Mouse (Mus musculus) lung, embryonic 14.5 days (tissue): Measurements from ENCODE around the gene Syde2. TPM values are rescaled to one million over a fixed set of nuclear protein-coding genes. Genes with fewer than 3 reads are reported as not detected.

Experiments
- ATAC-seq: fragments of 200-750 bp; cut with Nextera tagmentation; 2 replicates; pipeline ENCODE4 v1.8.0; 2017; ENCODE audit warnings: mild to moderate bottlenecking, moderate TSS enrichment, moderate library complexity; ENCODE audit not compliant: insufficient read depth
- DNase-seq: peaks from one replicate; pipeline ENCODE4 v3.0.0-alpha.2; 2015
- H3K27ac ChIP-seq: fragments of 300-500 bp; sonication (generic); 2 replicates; pipeline ENCODE4 v1.5.1; 2014; ENCODE audit warnings: low read depth, mild to moderate bottlenecking, moderate library complexity
- H3K27me3 ChIP-seq: fragments of 300-500 bp; sonication (generic); 2 replicates; pipeline ENCODE4 v1.6.1; 2014; ENCODE audit warnings: low read length, control low read depth; ENCODE audit not compliant: insufficient read depth
- H3K36me3 ChIP-seq: fragments of 300-500 bp; sonication (generic); 2 replicates; pipeline ENCODE4 v1.6.1; 2014; ENCODE audit warnings: control low read depth; ENCODE audit not compliant: insufficient read depth
- H3K4me1 ChIP-seq: fragments of 300-500 bp; sonication (generic); 2 replicates; pipeline ENCODE4 v1.6.1; 2014; ENCODE audit warnings: antibody characterized with exemption, control low read depth; ENCODE audit not compliant: insufficient read depth
- H3K4me2 ChIP-seq: fragments of 300-500 bp; sonication (generic); 2 replicates; pipeline ENCODE4 v1.6.1; 2014; ENCODE audit warnings: mild to moderate bottlenecking
- H3K4me3 ChIP-seq: fragments of 300-500 bp; sonication (generic); 2 replicates; pipeline ENCODE4 v1.5.1; 2014; ENCODE audit warnings: low read depth, low read length
- H3K9ac ChIP-seq: fragments of 300-500 bp; sonication (generic); 2 replicates; pipeline ENCODE4 v1.6.1; 2014
- H3K9me3 ChIP-seq: fragments of 300-500 bp; sonication (generic); 2 replicates; pipeline ENCODE4 v1.6.1; 2016; ENCODE audit warnings: low read depth, low read length, control low read depth
- CTCF ChIP-seq: IDR thresholded peaks from 2 replicates; pipeline ENCODE4 v1.5.1; 2016; ENCODE audit warnings: antibody characterized with exemption, low read depth
- WGBS: fragments of 180-500 bp; shearing (Covaris S2); extraction: QIAGEN DNeasy Blood & Tissue Kit; methylation state at CpG from one replicate; pipeline ENCODE4 v1.1.7; 2014; 5-methylcytosine and 5-hydroxymethylcytosine counted together
- polyA plus RNA-seq: library from polyadenylated mRNA; unstranded; fragments of >200 nt; fragmentation: Nextera tagmentation; extraction: Ambion mirVana; gene quantifications from 2 replicates; pipeline ENCODE4 v1.2.1, GENCODE M21; 2014

Gene Syde2
- polyA plus RNA-seq, 1 experiment from 2014 or later, result 2.5 TPM

- WGBS, result 26% methylated on average over 15 of the region's 15 CpGs
- H3K36me3 ChIP-seq, result no peaks in the 10 kb centered on the region
- no peaks in the 10 kb centered on the region for H3K27me3 ChIP-seq
- H3K9ac ChIP-seq, result no peak overlapping the region
- H3K4me1 ChIP-seq, result no peaks in the 10 kb centered on the region
- H3K4me2 ChIP-seq, result no peak overlapping the region
- no peak overlapping the region for H3K27ac ChIP-seq
- TF ChIP-seq CTCF, result no peak
- DNase-seq (no peak), ATAC-seq (no peak)
- H3K4me3 ChIP-seq, result no peak overlapping the region
- H3K9me3 ChIP-seq, result no peaks in the 10 kb centered on the region
Observed at GRCm38 (mm10) chr3:146037906-146038305, 50.2 kb downstream of the Syde2 start.

DNA sequence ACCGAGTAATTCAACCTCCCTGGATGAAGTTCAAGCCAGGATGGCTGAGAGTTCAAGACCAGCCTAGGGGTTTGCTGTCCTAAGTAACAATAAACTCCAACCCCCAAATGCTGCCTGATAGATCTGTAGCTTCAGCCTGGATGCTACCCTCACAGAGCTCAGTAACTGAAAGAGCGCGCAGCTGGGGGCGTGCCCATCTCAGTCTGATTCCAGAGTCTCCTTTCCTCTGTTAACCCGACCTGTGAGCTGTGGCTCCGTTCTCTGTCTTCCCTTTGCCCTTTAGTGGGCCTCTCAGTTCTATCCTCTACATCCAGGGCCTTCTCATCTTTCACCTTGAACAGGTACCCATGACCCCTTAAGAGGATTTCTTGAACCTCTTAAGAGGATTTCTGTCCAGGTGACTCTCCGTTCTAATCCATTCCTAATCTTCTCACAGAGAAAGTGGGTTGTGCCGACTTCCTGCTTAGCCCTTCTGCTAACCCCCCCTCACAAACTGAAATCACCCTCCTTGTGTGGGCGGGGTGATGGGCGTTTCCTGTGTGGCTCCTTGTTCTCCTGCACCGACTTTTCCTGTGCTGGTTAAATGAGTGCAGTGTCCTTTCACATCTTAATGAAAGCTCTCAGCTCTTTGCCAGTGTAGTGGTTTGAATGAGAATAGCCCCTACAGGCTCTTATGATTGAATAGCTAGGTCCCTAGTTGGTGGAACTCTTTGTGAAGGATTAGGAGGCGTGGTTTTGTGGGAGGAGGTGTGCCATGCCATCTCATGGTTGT lies 51.6 kb downstream of the Syde2 start:
- Histone ChIP-seq H3K4me3 (no peak overlapping the region), H3K27ac (no peak overlapping the region), H3K4me1 (no peaks in the 10 kb centered on the region), H3K9me3 (no peaks in the 10 kb centered on the region), H3K36me3 (no peaks in the 10 kb centered on the region), H3K4me2 (no peak overlapping the region), H3K9ac (no peak overlapping the region), H3K27me3 (no peaks in the 10 kb centered on the region)
- DNase-seq (no peak), ATAC-seq (no peak)
- TF ChIP-seq CTCF, result no peak
- WGBS, result 54% methylated on average over 12 of the region's 12 CpGs

DNA sequence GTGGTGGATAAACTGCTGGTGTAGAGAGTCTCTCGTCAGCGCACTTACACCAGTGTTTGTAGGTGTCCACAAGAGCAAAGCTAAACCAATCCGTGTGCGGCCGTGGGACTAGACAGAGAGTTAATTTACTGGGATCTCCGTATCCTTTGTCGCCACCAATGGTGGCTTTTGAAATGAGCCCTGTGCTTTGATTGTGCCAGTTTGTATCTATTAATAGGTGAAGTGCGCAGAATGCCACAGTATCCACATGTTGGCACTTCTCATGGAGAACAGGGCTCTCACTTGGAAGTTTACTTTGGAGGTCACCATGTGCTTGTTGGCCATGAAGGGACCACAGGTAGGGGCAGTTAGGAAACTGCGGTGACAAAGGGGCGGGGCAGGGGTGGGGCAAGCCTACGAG lies 53.7 kb downstream of the Syde2 start:
- no peaks in the 10 kb centered on the region for H3K36me3 ChIP-seq
- no peak overlapping the region for H3K4me3 ChIP-seq
- H3K9ac ChIP-seq, result no peak overlapping the region
- TF ChIP-seq CTCF, result no peak
- WGBS, result 86% methylated on average over 11 of the region's 11 CpGs
- no peaks in the 10 kb centered on the region for H3K27me3 ChIP-seq
- no peak overlapping the region for H3K27ac ChIP-seq
- no peaks in the 10 kb centered on the region for H3K9me3 ChIP-seq
- ATAC-seq, result no peak
- DNase-seq, result no peak
- peaks cover 5% of the 10 kb centered on the region; the same call in 1 of the 2 replicates for H3K4me1 ChIP-seq
- no peak overlapping the region for H3K4me2 ChIP-seq

GRCm38 (mm10) chr3:146044977-146045376 lies 57.3 kb downstream of the Syde2 start:
- no peak overlapping the region for H3K9ac ChIP-seq
- H3K4me1 ChIP-seq, result peaks cover 5% of the 10 kb centered on the region; the same call in 1 of the 2 replicates
- no peaks in the 10 kb centered on the region for H3K36me3 ChIP-seq
- H3K27me3 ChIP-seq, result no peaks in the 10 kb centered on the region
- no peak for TF ChIP-seq CTCF
- 0 out of 2 replicates have a peak overlapping the region, but pooled peaks have one; percentile 18 for H3K4me2 ChIP-seq
- DNase-seq, result peak; percentile 29
- WGBS, result 22% methylated on average over 11 of the region's 11 CpGs
- H3K27ac ChIP-seq, result no peak overlapping the region
- no peaks in the 10 kb centered on the region for H3K9me3 ChIP-seq
- no peak overlapping the region for H3K4me3 ChIP-seq
- ATAC-seq, result peak; percentile 48; the same call in 1 of the 2 replicates

DNA sequence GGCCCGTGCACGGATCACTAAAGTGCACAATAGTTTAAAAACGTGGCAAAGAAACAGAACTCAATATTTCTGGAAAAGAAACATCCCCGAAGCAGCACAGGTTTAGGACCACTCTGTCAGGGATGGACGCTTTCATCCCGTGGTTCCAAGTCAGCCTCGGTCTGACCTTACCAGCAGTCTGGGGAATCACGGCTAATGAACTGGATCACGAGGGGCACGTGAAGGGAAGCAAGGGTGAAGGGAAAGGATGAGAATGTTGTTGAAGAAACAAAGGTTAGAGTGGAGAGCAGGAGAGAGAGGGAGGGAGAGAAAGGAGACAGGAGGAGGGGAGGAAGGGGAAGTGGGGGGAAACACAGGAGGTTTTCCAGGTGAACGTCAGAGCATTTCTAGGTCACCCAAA lies 58.4 kb downstream of the Syde2 start:
- ATAC-seq, result no peak
- Histone ChIP-seq H3K4me1 (peaks cover 5% of the 10 kb centered on the region; the same call in 1 of the 2 replicates), H3K27ac (no peak overlapping the region), H3K36me3 (no peaks in the 10 kb centered on the region), H3K4me3 (no peak overlapping the region), H3K27me3 (no peaks in the 10 kb centered on the region), H3K4me2 (no peak overlapping the region), H3K9me3 (no peaks in the 10 kb centered on the region), H3K9ac (no peak overlapping the region)
- no peak for TF ChIP-seq CTCF
- WGBS, result 83% methylated on average over 11 of the region's 11 CpGs
- DNase-seq, result no peak

DNA sequence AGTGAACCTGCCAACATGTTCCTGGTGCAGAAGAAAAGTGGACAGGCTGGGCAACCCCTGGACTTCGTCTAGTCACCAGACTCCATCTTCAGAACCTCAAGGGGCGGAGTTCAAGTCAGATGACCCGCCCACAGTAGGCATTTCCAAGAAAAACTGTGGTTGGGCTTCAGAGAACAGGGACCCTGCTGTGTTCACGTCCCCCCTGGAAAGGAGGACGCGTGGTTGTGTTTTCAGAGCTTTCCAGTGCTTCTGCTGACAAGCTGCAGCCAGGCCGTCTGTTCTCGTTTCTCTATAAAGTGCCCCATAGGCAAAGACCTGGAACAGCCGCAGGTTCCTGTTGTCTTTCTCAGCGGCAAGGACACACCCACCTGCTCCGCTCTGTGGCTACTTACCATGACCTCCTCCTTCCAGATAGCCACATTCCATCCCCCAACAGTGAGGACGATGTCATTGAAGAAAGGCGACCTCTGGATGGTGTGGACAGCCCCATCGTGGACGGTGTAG lies 60.1 kb downstream of the Syde2 start:
- H3K9ac ChIP-seq, result no peak overlapping the region
- no peaks in the 10 kb centered on the region for H3K36me3 ChIP-seq
- no peaks in the 10 kb centered on the region for H3K27me3 ChIP-seq
- ATAC-seq (peak; percentile 58), DNase-seq (peak; percentile 82)
- no peak overlapping the region for H3K4me3 ChIP-seq
- H3K27ac ChIP-seq, result no peak overlapping the region
- peaks cover 5% of the 10 kb centered on the region; the same call in 1 of the 2 replicates for H3K4me1 ChIP-seq
- WGBS, result 21% methylated on average over 15 of the region's 15 CpGs
- TF ChIP-seq CTCF, result no peak
- H3K4me2 ChIP-seq, result peak overlapping the region; percentile 38
- H3K9me3 ChIP-seq, result no peaks in the 10 kb centered on the region

- ATAC-seq, result no peak
- H3K27me3 ChIP-seq, result no peaks in the 10 kb centered on the region
- no peak overlapping the region for H3K4me3 ChIP-seq
- no peaks in the 10 kb centered on the region for H3K36me3 ChIP-seq
- H3K9me3 ChIP-seq, result no peaks in the 10 kb centered on the region
- no peak for DNase-seq
- 65% methylated on average over 5 of the region's 5 CpGs for WGBS
- TF ChIP-seq CTCF, result no peak
- peaks cover 4% of the 10 kb centered on the region; the same call in 1 of the 2 replicates for H3K4me1 ChIP-seq
- H3K4me2 ChIP-seq, result no peak overlapping the region
- H3K9ac ChIP-seq, result no peak overlapping the region
- H3K27ac ChIP-seq, result no peak overlapping the region
Observed at GRCm38 (mm10) chr3:146049951-146050350, 62.3 kb downstream of the Syde2 start.
